Mouse (Mus musculus) neural tube, embryonic 15.5 days (tissue): ENCODE data around the gene Mef2d. TPM values are rescaled to one million over a fixed set of nuclear protein-coding genes. Genes with fewer than 3 reads are reported as not detected.
"Not testable (repeated sequence)": the region's sequence is repeated elsewhere in the genome, so short reads cannot be mapped to it uniquely, and the experiment has no call there.

ENCODE experiments used
- ATAC-seq: fragments of 200-750 bp; cut with Nextera tagmentation; 2 replicates; pipeline ENCODE4 v1.8.0; 2017; ENCODE audit warnings: mild to moderate bottlenecking, moderate TSS enrichment, moderate library complexity; ENCODE audit not compliant: low FRiP score
- H3K27ac ChIP-seq: fragments of 300-500 bp; sonication (generic); replicated peaks from 2 replicates; pipeline ENCODE4 v1.5.1; 2015; ENCODE audit warnings: mild to moderate bottlenecking, inconsistent platforms
- H3K27me3 ChIP-seq: fragments of 300-500 bp; sonication (generic); replicated peaks from 2 replicates; pipeline ENCODE4 v1.6.1; 2015; ENCODE audit warnings: inconsistent platforms
- H3K36me3 ChIP-seq: fragments of 300-500 bp; sonication (generic); 2 replicates; pipeline ENCODE4 v1.6.1; 2015; ENCODE audit warnings: inconsistent platforms
- H3K4me1 ChIP-seq: fragments of 300-500 bp; sonication (generic); 2 replicates; pipeline ENCODE4 v1.6.1; 2015; ENCODE audit warnings: inconsistent platforms
- H3K4me2 ChIP-seq: fragments of 300-500 bp; sonication (generic); 2 replicates; pipeline ENCODE4 v1.6.1; 2015; ENCODE audit warnings: inconsistent platforms, mild to moderate bottlenecking, moderate library complexity
- H3K4me3 ChIP-seq: fragments of 300-500 bp; sonication (generic); replicated peaks from 2 replicates; pipeline ENCODE4 v1.5.1; 2015; ENCODE audit warnings: mild to moderate bottlenecking, inconsistent platforms
- H3K9ac ChIP-seq: fragments of 300-500 bp; sonication (generic); replicated peaks from 2 replicates; pipeline ENCODE4 v1.6.1; 2015; ENCODE audit warnings: mild to moderate bottlenecking, inconsistent platforms
- H3K9me3 ChIP-seq: fragments of 300-500 bp; sonication (generic); replicated peaks from 2 replicates; pipeline ENCODE4 v1.6.1; 2016; ENCODE audit warnings: inconsistent platforms
- WGBS: fragments of 180-500 bp; shearing (Covaris S2); methylation state at CpG from one replicate; pipeline ENCODE4 v1.1.7; 2015; ENCODE audit warnings: mixed read lengths; 5-methylcytosine and 5-hydroxymethylcytosine counted together
- polyA plus RNA-seq: library from polyadenylated mRNA; unstranded; fragments of >200 nt; fragmentation: Nextera tagmentation; extraction: Ambion mirVana; gene quantifications from 2 replicates; pipeline ENCODE4 v1.2.1, GENCODE M21; 2015

Mef2d gene
- polyA plus RNA-seq, 1 experiment from 2014 or later = 14.3 TPM

DNA sequence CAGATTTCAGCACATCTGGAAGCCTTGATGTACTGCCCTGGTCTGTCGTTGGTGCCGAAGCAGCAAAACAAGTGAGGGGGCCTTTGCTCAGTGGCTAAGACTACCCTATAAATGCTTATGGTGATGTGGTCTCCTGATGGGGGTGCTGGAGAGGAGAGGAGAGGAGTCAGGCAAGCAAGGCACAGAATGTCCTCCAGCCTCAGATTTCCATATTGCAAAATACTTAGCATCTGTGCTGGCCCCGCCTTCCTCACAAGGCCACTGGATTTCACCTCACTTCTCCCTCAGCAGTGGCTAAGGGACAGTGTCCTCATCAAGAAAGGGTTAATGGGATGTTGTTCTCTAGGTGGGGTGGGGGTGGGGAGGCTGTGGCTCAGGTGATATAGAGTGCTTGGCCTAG lies 30.3 kb downstream of the Mef2d start:
- no peak overlapping the region for H3K9ac ChIP-seq
- ATAC-seq = no peak
- no peaks in the 10 kb centered on the region for H3K27me3 ChIP-seq
- H3K4me2 ChIP-seq = no peak overlapping the region
- no peaks in the 10 kb centered on the region for H3K9me3 ChIP-seq
- H3K36me3 ChIP-seq = peaks cover 48% of the 10 kb centered on the region
- peaks cover 7% of the 10 kb centered on the region; the same call in 1 of the 2 replicates for H3K4me1 ChIP-seq
- H3K27ac ChIP-seq = no peak overlapping the region
- H3K4me3 ChIP-seq = no peak overlapping the region
- 87% methylated on average over 3 of the region's 3 CpGs for WGBS

DNA sequence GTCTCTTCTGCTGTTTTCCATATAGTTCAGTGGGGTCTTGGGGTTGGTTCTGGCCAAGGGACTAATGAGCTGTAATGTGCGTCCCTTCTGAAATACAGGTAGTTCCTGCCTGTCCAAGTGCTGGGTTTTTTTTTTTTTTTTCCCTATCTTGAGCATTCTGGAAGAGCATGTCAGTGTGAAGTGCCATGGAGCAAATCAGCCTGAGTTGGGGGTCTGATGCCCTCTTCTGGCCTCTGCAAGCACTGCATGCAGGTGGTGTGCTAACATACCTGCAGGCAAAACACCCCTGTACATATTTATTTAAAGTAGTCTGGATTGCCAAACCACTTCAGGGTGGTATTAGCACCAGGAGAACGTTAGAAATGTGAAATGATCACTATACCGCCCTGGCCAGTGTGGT lies 31.2 kb downstream of the Mef2d start:
- no peak for ATAC-seq
- Histone ChIP-seq H3K9ac (no peak overlapping the region), H3K4me3 (no peak overlapping the region), H3K36me3 (peaks cover 39% of the 10 kb centered on the region), H3K27ac (no peak overlapping the region), H3K27me3 (no peaks in the 10 kb centered on the region), H3K4me1 (peaks cover 7% of the 10 kb centered on the region; the same call in 1 of the 2 replicates), H3K4me2 (no peak overlapping the region), H3K9me3 (no peaks in the 10 kb centered on the region)
- whole genome bisulfite sequencing = 49% methylated on average over 3 of the region's 3 CpGs

DNA sequence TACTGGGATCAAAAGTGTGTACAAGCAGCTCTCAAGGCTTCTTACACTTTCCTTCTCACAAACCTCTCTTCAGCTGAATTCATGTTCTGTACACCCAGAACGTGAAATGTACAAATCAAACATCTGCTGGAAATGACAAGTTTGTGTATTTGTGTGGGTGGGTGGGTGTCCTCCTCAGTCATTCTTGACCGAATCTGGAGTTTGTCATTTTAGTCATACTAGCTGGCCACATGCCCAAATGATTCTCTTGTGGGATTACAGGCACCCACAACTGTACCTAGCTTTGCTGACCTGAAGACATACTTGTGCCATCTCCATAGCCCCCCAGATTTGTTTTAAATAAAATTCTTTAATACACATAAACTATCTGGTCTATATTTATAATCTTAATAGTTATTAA lies 32.7 kb downstream of the Mef2d start:
- Histone ChIP-seq H3K9ac (no peak overlapping the region), H3K9me3 (no peaks in the 10 kb centered on the region), H3K4me2 (no peak overlapping the region), H3K4me3 (no peak overlapping the region), H3K4me1 (peaks cover 7% of the 10 kb centered on the region; the same call in 1 of the 2 replicates), H3K27ac (no peak overlapping the region), H3K27me3 (no peaks in the 10 kb centered on the region), H3K36me3 (peaks cover 25% of the 10 kb centered on the region)
- no peak for ATAC-seq
- 85% methylated on average over 2 of the region's 2 CpGs for WGBS

DNA sequence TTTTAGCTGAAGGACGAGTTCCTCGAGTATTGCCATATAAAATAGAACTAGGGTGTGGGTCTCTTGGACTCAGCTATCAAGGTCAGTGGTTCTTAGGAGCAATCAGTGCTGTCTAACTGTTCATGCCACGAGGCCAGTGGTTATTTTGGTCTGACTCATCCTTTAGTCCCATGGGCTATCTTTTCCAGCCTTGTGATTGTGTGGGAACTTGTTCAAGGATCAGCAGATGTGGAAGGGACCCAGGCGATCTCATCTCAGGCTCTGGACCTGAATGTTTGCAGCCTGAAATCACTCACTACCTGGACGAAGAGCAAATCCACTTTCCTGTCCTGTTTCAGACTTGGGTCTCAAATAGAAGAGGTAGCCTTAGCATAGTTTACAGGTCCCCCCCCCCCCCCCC lies 34.9 kb downstream of the Mef2d start:
- H3K27ac ChIP-seq = peak overlapping the region; percentile 98
- H3K4me3 ChIP-seq = peak overlapping the region; percentile 55
- peak overlapping the region; percentile 60 for H3K9ac ChIP-seq
- no peak; the same call in 1 of the 2 replicates for ATAC-seq
- H3K27me3 ChIP-seq = no peaks in the 10 kb centered on the region
- H3K4me2 ChIP-seq = peak overlapping the region; percentile 64
- no peaks in the 10 kb centered on the region for H3K9me3 ChIP-seq
- 73% methylated on average over 5 of the region's 5 CpGs for WGBS
- H3K4me1 ChIP-seq = peaks cover 7% of the 10 kb centered on the region; the same call in 1 of the 2 replicates
- H3K36me3 ChIP-seq = 0 out of 2 replicates have a peak, but pooled peaks cover 8% of the 10 kb centered on the region

DNA sequence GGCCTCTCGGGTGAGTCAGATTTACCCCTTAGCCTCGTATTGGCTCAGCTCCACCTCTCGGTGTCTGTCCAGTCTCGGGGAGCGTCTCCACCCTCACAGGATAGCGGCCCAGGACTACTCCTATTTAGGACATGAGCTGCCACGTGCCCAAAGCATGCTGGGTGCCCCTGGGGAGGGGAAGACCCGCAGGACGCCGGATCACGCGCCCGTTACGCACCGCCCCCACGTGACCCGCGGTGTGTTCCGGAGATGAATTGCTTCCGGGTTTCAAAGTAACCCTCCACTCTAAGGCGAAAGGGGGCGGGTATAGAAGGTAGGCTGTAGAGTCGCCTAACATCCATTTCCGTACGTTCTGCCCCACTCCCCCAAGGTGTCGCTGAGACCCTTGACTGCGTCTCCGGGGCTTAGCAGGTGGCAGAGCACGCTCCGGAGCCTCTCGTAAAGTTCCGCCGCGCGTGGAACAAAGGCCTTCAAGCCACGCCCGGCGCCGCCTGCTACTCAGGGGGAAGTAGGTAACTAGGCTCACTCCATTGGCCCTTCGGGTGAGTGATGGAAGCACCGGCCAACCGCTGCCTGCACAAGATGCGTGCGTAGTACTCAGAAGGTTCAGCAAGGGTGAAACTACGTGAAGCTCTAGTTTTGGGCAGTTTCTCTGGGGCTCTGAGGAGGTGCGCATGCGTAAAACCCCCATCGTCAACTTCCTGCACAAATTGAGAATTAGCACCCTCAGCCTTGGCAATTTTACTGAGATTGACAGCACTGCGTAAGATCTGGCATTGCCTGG lies 35.6 kb downstream of the Mef2d start:
- Histone ChIP-seq H3K4me1 (peaks cover 7% of the 10 kb centered on the region; the same call in 1 of the 2 replicates), H3K27ac (peak overlapping the region; percentile 98), H3K4me2 (peak overlapping the region; percentile 64), H3K36me3 (0 out of 2 replicates have a peak, but pooled peaks cover 8% of the 10 kb centered on the region), H3K9me3 (no peaks in the 10 kb centered on the region), H3K4me3 (peak overlapping the region; percentile 55), H3K27me3 (no peaks in the 10 kb centered on the region), H3K9ac (peak overlapping the region; percentile 60)
- peak; percentile 99 for ATAC-seq
- under 1% methylated on average over 49 of the region's 49 CpGs for WGBS

DNA sequence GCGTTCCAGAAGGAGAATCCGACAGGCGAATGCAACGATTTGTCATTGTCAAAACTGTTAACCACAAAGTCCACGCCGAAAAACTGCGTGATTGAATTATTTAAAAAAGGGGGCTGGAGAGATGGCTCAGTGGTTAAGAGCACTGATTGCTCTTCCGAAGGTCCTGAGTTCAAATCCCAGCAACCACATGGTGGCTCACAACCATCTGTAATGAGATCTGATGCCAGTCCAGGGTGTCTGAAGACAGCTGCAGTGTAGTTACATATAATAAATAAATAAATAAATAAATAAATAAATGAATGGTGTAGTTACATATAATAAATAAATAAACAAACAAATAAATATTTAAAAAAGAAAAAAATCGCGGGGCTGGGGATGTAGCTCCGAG lies 36.2 kb downstream of the Mef2d start:
- 0 out of 2 replicates have a peak, but pooled peaks have one; percentile 1 for ATAC-seq
- peak overlapping the region; percentile 64 for H3K4me2 ChIP-seq
- H3K36me3 ChIP-seq, H3K27me3 ChIP-seq, H3K9me3 ChIP-seq, H3K9ac ChIP-seq, H3K4me1 ChIP-seq: not testable (repeated sequence)
- 30% methylated on average over 11 of the region's 11 CpGs for WGBS
- H3K4me3 ChIP-seq = peak overlapping the region; percentile 55
- H3K27ac ChIP-seq = peak overlapping the region; percentile 98

DNA sequence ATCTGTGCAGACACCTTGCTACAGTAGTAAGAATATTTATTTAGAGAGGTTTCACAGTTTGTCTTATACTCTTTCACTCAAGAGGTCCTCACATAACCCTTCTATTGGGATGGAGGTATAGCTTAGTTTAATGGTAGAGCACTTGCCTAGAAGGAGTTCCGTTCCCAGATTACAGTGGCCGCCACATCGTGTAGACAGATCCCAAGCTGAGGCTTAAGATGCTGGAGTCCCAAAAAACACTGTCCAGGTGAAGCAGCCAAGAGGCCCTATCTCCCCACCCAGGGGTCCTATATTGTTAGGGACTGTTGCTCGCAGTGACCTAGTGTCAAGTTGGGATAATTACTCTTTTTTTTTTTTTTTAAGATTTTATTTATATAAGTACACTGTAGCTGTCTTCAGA lies 36.8 kb downstream of the Mef2d start:
- no peak for ATAC-seq
- 89% methylated on average over 4 of the region's 4 CpGs for WGBS
- Histone ChIP-seq H3K36me3 (0 out of 2 replicates have a peak, but pooled peaks cover 4% of the 10 kb centered on the region), H3K9me3 (no peaks in the 10 kb centered on the region), H3K27me3 (0 out of 2 replicates have a peak, but pooled peaks cover 1% of the 10 kb centered on the region), H3K4me2 (no peak overlapping the region), H3K9ac (no peak overlapping the region), H3K27ac (no peak overlapping the region), H3K4me1 (peaks cover 7% of the 10 kb centered on the region; the same call in 1 of the 2 replicates), H3K4me3 (no peak overlapping the region)

DNA sequence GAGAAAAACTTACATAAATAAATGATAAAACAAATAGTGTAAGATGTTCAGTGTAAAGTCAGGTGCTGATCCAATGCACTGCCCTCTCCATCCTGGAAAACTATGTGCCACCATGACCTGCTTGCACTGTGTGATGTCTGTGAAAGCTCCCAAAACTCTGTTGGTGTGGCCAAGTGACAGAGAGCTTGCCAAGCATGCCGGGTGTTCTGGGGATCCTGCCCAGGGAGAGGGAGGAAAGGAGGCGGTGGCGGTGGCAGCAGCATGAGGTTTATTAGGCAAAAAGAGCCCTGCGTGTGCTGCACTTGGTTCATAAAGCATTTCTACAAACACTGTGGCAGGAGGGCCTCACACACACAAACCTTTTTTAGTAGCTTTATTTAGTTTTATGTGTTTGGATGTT lies 39.2 kb downstream of the Mef2d start:
- Histone ChIP-seq H3K27me3 (0 out of 2 replicates have a peak, but pooled peaks cover 2% of the 10 kb centered on the region), H3K9ac (no peak overlapping the region), H3K36me3 (no peaks in the 10 kb centered on the region), H3K4me3 (no peak overlapping the region), H3K4me1 (peaks cover 7% of the 10 kb centered on the region; the same call in 1 of the 2 replicates), H3K9me3 (no peaks in the 10 kb centered on the region), H3K27ac (no peak overlapping the region), H3K4me2 (no peak overlapping the region)
- ATAC-seq = no peak
- 69% methylated on average over 4 of the region's 4 CpGs for WGBS

DNA sequence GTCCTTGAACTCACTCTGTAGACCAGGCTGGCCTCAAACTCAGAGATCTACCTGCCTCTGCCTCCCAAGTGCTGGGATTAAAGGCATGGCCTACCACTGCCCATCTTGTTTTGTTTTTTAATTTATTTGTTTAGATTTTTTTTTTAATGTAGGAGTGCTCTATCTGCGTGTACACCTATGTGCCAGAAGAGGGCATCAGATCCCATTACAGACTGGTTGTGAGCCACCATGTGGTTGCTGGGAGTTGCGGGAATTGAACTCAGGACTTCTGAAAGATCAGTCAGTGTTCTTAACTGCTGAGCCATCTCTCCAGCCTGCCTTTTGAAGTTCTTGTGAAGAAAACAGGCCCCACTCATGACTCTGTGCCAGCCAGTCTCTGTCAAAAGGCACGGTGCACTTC lies 44.3 kb downstream of the Mef2d start:
- H3K9ac ChIP-seq = no peak overlapping the region
- H3K4me2 ChIP-seq = no peak overlapping the region
- ATAC-seq = no peak
- no peaks in the 10 kb centered on the region for H3K9me3 ChIP-seq
- H3K27me3 ChIP-seq = 0 out of 2 replicates have a peak, but pooled peaks cover 2% of the 10 kb centered on the region
- H3K36me3 ChIP-seq = no peaks in the 10 kb centered on the region
- no peak overlapping the region for H3K27ac ChIP-seq
- H3K4me3 ChIP-seq = no peak overlapping the region
- 80% methylated on average over 3 of the region's 3 CpGs for WGBS
- H3K4me1 ChIP-seq = no peaks in the 10 kb centered on the region

DNA sequence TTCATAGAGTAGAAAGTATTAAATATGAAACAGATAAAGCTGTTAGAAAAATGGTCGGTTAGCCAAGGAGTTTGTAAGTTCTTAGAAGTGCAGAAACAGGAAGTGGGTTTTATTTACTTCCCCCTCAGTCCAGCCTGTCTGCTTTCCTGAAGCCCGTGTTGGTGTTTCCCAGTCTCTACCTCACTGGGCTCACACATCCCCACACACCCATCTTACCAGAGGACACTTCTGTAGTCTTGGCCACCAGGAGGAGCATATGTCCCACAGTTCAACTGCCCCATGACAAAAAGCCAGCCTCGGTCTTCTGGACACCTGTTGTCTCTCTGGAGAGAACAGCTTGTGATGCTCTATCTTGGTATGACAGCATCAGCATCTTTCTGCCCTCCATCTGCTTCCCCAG lies 49.0 kb downstream of the Mef2d start:
- no peaks in the 10 kb centered on the region for H3K27me3 ChIP-seq
- no peak overlapping the region for H3K4me2 ChIP-seq
- no peak overlapping the region for H3K9ac ChIP-seq
- H3K4me1 ChIP-seq = 0 out of 2 replicates have a peak, but pooled peaks cover 2% of the 10 kb centered on the region
- H3K27ac ChIP-seq = no peak overlapping the region
- no peaks in the 10 kb centered on the region for H3K36me3 ChIP-seq
- ATAC-seq = no peak
- no peak overlapping the region for H3K4me3 ChIP-seq
- 28% methylated on average over 3 of the region's 3 CpGs for WGBS
- no peaks in the 10 kb centered on the region for H3K9me3 ChIP-seq

DNA sequence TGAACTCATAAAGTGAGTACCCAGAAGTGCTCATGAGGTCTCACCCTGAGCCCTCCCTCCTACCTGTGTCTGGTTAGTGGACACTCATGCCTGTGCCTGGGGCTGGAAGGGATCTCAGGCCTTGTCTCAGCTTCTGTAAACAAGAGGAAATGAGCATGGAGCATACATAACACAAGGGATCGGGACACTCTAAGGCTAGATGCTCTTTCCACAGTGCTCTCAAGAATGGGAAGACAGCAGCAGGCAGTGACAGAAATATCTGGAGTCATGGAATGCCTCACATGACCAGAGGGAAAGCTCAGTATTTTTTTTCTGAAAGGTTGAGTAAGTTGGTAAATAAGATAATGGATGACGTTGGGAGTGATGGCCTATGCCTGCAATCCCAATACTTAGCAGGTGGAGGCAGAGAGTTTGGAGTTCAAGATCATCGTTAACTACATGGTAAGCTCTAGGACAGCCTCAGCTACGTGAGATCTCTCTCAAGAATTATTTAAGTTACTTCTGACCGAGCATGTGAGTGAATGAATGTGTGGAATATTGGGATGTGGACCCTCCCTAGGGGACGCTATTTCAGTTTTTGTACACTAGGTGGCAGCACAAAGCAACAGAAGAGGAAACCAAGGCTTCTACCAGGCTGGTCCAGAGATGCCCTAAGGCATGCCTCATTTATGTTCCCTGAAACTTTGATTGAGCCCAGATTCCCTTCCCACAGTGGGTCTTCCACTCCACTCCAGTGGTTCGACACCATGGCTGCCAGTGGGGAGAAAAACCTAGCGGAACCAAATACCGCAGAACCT lies 49.8 kb downstream of the Mef2d start:
- H3K27me3 ChIP-seq = no peaks in the 10 kb centered on the region

More for the DNA sequence above, 49.8 kb downstream of the Mef2d start:
- H3K27ac ChIP-seq = peak overlapping the region; percentile 18; the same call in 1 of the 2 replicates
- H3K9ac ChIP-seq = no peak overlapping the region
- no peaks in the 10 kb centered on the region for H3K9me3 ChIP-seq
- no peaks in the 10 kb centered on the region for H3K36me3 ChIP-seq
- 0 out of 2 replicates have a peak, but pooled peaks cover 2% of the 10 kb centered on the region for H3K4me1 ChIP-seq
- no peak overlapping the region for H3K4me2 ChIP-seq
- 27% methylated on average over 9 of the region's 9 CpGs for WGBS
- peak; percentile 65; the same call in 1 of the 2 replicates for ATAC-seq
- no peak overlapping the region for H3K4me3 ChIP-seq
